Mouse (Mus musculus): Measurements from ENCODE around the gene Gm20388.

The Gm20388 gene

DNA sequence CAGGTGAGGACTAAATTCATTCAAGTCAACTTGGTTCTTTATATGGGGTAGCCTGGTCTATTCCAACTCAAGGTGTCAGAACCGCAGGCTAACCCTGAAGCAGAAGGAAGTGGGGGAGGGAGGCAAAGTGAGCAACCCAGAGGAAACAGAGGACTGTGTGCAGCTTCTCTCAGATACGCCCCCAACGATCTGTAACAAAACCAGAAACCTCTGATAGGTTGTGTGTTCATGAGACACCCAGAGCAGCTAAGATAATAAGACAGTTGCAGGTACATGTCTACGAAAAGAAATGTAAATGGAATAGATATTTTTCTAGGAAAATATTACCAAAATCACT, 4408.6 kb downstream of the Gm20388 start:
- DNase-seq: no peak

DNA sequence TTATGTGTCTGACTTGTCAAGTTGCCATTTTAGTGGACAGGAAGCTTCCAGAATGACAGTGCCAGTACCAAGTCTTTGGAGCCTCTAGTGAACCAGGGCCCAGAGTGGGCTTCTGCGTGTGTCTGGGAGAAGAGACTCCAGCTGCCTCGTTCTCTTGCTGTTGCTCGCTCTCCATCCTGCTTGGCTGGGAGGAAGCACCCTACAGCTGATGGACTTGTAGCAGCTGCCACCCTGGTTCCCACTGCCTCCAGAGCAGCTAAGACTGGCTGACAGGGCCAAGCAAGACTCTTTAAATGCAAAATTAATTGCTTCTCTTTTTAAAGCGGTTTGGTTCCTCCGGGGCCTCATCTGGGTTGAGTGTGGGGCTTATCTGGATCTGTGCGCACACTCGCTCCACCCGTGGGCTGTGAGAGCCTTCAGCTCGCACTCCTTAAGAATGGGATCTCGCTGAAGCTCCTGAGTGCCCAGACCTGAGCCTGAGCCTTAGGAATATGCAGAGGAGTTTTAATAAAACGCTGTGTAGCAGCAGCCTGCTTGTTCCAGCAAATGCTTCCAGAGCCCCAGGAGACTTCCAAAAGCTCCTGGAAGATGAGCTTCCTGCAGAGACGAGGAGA, 4410.7 kb downstream of the Gm20388 start:
- no peak for DNase-seq

DNA sequence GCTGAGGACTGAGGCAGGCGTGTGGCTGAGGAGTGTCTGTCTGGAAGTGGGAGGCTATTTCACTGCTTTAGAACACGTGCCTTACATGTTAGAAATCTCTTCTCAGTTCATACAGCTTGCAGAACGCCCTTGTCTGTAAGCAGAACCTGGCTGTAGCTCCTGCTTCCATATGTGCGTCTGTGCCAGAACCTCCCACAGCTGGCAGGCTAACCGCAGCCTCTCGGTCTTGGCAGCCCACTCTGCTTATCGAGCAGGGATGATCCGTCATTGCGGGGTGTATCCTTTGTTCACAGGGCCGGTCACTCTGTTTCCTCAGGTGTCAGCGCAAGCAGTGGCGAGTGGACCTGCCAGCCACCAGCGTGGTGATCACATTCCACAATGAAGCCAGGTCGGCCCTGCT, 4412.7 kb downstream of the Gm20388 start:
- DNase-seq: no peak

DNA sequence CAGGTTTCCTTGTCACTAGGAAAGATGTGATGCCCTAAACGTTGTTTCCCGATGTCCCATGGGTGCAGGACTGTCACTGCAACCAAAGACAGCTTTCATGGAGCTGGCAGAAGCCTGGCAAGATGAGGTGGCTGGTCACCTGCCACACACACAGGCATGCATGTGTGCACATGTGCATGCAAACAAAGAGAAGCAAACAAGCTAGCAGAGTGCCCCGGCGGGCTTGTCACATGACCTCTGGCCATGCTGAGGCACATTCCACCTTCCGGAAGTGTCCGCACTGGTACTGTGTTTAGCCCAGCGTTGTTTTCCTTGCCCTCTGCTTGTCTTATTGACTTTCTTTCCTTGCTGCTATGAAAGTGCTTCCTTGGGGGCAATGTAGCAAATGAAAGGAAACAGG, 4417.6 kb downstream of the Gm20388 start:
- no peak for DNase-seq

DNA sequence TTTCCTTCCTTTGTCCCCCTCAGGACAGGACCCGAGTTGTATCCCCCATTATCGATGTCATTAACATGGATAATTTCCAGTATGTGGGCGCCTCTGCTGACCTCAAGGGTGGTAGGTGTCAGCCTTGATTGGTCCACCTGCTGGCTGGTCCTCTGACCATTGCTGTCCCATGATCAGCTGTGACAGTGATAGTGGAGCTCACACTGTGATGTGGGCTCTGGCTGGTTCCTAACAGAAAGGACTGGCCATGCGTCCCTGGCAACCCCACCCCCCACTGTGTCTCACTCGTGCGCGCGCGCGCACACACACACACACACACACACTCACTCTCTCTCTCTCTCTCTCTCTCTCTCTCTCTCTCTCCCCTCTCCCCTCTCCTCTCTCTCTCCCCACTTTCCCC, 4419.0 kb downstream of the Gm20388 start:
- DNase-seq: no peak

DNA sequence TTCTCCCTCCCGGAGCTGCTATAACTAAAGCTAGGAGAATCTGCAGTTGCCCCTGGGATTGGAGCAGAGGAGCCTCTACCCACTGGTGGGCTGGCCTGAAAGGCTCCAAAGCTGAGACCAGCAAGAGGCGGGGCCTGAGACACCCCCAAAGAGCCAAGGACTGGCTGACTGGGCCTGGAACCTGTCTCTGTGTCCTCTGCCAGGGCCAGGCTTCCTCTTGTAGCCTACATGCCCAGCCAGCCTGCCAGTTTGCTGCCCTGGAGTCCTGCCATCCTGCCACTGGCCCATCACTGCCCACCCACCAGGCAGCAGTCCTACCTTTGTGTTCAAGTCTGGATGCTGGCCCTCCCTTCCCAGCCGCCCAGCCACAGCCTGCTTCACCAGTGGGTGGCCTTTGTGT, 4419.8 kb downstream of the Gm20388 start:
- DNase-seq: peak; percentile 65

DNA sequence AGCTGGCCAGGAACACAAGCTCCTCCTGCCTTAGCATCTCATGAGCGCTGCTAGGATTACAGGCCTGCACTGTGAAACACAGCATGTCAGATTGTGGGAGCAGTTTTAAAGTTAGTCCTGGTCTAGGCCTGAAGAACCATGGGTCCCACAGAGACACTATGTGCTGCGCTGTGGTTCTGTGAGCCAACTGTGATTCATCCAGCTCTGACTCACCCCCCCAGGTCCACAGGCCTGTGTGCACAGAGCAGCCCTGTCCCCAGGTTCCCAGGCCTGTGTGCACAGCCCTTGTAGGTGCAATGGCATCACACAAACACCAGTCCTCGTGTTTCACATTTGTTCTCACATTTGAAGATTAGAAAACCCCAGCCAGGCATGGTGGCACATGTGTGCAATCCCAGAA, 4420.5 kb downstream of the Gm20388 start:
- no peak for DNase-seq

DNA sequence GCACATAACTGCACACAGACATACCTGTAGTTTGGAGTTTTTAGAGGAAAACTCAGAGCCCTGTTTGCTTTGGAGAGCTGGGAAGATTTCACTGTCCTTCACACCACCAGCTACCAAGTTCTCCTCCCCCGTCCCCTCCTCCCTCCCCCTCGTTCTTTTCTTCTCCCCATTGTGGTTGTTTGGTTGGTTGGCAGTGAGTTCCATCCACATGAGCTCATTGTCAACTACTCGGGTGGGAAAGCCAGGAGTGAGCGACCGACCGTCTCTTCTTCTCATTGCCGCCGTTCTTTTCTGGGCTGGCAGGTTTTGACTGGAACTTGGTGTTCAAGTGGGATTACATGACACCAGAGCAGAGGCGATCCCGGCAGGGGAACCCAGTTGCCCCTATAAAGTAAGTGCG, 4421.1 kb downstream of the Gm20388 start:
- no peak for DNase-seq

DNA sequence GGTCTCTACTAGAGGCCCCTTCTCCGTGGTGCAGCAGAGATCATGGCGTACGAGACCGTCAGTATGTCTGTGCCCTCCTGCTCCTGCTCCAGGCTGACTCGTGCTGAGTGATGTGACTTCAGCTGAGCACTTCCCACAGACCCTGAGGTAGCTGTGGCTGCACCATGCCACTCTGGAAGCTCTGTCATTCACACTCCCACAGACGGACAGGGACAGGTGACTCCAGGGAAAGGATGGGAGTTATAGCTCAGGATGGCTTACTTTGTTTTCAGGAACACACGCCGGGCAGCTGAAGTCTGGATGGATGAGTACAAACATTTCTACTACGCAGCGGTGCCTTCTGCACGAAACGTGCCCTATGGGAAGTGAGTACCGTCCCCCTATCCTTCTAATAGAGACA, 4425.7 kb downstream of the Gm20388 start:
- no peak for DNase-seq

DNA sequence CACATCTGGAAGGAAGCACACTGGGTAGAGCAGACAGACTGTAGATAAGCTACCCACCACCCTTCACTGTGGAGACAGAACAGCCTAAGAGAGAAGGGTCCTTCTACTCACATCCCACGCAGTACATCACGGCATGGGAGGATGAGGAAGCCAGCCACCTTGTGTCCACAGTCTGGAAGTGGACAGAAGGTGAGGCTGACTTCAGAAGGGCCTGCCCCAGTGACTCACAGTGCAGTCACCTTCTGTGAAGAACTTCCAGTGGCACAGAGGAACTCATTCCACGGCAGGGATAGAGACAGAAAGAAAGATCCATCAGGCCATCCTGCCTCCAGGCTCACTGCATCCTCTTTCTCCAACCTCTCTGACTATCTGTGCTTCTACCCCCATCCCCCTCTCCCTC, 4429.1 kb downstream of the Gm20388 start:
- DNase-seq: no peak

DNA sequence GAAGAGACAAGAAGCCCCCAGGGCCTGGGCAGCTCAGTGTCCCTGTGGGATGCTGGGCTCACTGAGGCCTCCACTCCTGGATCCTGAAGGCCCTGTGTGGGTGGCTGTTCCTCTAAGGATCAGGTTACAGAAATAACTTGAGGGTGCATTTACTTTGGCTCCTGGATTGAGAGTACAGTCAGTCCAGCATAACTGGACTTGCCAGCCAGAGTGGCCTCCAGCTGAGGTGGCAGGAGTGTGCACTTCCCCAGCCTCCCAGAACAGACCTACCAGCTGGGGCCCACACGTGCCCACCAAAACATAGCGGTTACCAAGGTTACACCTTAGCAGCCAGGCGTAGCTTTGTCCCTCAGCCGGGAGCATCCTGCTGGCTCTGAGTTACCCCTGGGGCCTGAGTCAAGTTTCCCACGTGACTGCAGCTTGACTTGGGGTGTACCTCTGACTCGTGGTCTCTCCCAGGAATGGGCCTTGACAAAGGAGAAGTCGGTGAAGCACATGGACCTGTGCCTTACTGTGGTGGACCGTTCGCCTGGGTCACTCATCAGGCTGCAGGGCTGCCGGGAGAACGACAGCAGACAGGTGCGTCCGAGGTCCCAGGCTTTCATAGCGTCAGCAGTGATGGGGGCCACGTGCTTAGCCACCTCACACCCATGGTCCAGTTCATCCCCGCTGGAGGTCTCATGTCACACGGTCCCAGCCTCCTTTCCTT, 4429.9 kb downstream of the Gm20388 start:
- DNase-seq: no peak

DNA sequence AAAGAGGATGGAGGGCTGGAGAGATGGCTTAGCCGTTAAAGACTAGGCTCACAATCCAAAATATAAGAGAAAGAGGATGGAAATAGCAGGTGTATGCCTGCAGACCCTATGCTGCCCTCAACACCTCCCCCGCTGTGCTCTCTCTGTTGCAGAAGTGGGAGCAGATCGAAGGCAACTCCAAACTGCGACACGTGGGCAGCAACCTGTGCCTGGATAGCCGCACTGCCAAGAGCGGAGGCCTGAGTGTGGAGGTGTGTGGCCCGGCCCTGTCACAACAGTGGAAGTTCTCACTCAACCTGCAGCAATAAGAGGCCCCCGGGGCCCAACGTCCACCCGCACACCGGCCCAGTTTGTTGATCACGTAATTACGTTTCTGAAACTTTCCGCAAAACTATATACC, 4432.5 kb downstream of the Gm20388 start:
- no peak for DNase-seq

DNA sequence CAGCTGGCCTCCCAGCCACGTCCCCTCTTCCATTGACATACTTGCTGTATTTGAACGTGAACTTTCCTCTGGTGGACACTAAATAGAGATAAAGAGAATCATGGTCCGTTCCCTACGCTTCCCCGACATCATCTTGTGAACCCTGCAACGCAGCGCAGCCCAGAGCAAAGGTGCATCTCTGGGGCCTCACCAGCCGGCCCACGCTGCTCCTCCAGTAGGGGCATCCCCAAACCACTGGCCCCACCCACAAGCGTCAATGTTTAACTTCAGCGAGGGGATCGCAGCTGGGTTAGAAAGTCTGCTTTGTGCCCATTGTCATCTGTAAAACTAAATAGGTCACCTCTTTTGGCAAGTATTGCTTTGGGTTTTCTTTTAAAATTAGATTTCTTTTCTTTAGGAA, 4433.4 kb downstream of the Gm20388 start:
- no peak for DNase-seq

DNA sequence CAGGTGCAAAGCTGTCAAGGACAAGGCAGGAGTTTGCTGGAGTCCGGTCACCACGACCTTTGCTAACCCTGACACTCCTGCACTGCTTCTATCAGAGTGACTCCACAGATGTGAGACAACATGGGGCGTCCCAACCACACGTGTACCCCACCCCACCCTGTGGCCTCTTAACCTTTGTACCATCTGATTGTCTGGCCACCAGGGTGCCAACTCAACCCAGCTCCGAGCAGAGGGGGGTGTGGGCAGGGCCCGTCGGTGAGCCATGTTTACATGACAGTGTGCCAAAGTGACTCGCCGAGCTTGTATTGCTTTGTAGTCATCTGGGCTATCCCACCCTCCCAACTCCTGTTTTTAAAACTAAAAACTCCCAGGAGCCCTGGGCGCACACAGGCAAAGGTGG, 4434.5 kb downstream of the Gm20388 start:
- DNase-seq: no peak

DNA sequence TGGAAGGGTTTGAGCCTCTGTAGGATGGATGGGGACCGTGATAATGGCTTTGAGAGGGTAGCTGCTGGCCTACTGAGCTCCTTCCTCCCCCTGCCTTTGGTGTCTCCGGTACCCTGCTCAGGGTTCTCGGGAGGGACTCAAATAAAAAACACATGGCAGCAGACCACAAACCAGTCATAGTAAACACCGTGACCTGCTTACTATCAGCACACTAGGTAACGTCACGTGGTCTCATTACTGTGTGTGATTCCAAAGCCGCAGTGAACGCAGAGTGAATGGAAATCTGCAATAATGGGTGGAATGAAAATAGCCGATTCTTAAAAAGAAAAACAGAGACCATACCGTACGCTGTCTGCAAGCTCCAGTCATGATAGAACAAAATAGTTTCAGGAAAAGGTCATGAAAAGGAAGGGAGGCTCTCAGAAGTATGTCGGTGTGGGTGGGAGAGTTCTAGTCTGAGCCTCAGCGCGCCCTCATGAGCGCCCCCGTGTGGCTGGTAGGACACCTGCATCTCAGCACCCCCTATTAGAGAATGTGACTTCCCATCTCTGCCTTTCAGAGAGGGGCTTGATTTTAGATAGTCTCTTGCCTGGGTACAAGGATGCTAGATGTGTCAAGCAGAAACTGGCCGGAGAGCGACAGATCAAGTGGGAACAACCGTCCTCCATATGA, 4436.3 kb downstream of the Gm20388 start:
- DNase-seq: peak; percentile 65

DNA sequence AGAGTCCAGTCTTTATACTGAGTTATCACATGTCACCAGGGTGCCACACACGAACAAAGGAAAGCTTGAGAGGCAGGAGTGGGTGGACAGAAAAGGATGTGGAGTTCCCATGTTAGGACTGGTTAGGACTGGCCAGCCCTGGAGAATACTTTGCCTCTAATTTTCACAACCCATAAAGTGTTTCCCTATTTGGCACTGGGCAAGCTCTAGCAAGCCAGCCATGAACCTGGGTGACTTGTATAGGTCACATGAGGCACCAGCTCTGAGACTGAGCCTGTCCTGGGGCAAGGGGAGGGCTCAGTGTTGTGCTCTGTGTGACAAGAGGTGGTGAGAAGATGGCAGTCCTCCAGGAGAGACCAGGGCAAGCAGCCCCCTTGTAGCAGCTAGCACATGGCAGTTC, 4437.4 kb downstream of the Gm20388 start:
- DNase-seq: no peak

DNA sequence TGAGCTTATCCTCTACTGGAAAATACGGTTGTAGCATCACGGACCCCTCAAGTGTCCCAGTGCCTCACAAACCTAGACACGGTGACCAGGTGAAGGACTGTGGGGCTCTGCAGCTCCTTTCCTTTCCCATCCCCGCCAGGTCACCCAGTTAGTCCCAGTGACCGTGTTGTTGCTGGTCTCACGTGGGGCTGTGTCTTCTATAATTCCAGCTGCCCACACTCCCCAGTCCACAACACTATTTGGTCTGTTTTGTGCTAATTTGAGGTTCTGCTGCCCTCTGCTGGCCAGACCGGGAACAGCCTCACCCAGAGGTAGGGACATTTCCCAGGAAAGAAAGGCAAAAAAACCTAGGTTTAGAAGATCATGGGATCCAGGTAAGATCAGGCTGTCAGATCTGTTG, 4439.0 kb downstream of the Gm20388 start:
- peak; percentile 87 for DNase-seq

DNA sequence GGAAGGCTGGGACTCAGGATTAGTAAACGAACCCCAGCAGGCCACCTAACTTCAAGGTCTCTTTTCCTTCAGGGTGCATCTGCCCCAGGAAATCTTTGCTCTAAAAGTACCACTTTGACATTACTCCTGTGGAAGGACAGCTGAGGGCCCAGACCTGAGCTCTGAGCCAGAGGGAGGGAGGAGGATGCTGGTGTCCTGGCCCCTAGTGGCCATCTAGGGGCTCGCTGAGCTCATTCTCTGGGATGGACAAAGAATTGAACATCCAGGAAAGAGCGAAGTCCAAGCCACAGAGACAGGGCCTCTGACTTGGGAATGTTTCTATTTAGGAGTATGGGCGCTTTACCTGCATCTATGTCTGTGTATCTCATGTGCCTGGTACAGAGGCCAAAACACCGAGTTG, 4441.0 kb downstream of the Gm20388 start:
- no peak for DNase-seq

DNA sequence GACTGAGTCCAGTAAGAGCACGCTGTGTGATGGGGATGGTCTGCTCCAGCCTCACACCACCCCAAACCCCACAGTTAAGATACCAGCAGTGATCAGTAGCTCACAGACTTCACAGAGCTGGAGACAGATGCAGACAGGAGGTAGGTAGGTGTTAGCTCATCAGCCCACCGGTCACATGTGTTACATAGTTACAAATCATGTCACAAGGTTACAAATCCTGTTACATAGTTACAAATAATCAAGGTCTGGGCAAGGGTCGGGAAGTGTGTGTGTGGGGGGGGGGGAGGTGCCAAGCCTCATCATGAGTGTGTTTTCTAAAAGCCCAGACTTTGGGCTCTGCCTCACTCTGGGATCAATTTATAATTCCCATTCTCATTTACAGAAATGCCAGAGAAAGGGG, 4450.3 kb downstream of the Gm20388 start:
- DNase-seq: no peak

DNA sequence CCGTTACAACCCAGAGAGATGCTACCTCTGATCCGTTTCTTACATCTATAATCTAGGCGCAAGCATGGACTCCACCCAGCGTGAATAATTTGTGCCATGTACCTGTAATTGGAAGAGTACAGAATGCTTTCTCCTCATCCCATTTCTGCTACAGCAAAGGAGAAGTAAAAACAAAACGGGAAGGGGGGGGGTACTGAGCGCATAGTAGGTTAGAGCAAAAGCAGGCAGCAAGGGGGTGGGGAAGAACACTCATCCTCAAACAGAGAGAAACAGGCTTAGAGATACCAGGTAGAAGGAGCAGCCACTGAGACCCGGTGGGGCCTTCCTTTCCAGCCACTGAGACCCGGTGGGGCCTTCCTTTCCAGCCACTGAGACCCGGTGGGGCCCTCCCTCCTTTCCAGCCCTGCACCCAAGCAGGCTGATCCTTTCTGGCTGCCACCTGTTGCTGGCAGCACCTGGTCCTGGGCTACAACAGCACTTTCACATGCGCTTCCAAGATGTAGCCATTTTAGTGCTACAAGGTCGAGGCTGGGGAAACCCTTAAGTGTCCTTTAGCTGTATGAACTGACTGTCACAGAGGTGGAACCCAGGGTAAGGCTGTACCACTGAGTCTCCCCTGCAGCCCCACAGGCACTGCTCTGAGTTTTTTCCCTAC, 4451.3 kb downstream of the Gm20388 start:
- DNase-seq: no peak

DNA sequence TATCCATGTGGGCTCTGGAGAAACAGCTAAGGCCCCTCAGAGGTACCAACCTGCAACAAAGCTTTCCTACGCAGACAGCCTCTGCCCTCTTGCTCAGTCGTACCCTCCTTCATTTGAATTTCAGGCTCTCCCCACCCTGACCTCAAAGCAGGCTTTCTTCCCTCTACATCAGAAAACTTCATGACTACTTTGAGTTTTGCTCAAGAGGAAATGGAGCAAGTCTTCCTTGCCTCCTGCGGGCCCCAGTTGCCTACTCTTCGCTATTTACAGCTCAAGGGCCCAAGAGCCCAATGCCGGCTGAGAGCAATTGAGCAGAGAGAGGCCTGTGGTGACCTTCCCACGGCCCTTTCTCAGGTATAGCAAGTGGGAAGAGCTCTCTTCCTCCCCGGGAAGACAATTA, 4451.9 kb downstream of the Gm20388 start:
- no peak for DNase-seq

DNA sequence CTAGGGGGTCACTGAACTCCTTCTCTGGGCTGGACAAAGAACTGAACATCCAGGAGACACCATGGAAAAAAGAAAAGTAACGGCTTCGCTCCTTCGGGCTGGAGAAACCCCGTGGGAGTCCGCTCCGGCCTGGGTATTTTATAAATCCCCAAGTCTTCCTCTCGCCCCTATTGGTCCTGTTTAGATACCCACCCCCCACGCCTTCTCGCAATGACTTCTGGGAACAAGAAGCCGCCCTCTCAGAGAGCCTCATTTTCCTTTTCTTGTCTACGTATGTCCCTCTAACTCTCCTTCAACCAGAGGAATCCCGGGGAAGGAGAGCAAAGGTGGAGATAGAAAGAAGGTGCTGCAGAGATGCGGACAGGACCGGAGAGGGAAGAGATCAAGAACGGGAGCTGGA, 4452.7 kb downstream of the Gm20388 start:
- DNase-seq: no peak

DNA sequence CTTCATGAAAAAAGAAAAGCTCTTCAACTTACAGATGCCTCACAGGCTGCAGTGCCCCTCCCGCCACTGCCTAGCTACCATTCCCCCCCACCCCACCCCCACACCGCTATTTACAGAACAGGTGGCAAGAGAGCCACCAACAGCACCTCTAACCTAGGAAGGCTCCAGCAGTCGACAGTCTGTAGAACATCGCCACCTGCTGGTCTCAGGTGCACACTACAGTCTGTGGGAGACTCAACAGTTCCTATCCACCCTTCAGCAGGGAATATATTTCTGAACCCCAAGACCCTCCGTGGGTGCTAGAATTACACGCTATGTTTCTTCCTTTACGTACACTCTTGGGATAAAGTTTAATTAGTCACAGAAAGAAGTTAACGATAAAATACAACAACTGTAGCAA, 4457.6 kb downstream of the Gm20388 start:
- DNase-seq: peak; percentile 78
